Mouse (Mus musculus): ENCODE measurements around the gene Prdm16. TPM values are rescaled to one million over a fixed set of nuclear protein-coding genes. Genes with fewer than 3 reads are reported as not detected.

The Prdm16 gene
- polyA plus RNA-seq, 1 experiment: not detected

DNA sequence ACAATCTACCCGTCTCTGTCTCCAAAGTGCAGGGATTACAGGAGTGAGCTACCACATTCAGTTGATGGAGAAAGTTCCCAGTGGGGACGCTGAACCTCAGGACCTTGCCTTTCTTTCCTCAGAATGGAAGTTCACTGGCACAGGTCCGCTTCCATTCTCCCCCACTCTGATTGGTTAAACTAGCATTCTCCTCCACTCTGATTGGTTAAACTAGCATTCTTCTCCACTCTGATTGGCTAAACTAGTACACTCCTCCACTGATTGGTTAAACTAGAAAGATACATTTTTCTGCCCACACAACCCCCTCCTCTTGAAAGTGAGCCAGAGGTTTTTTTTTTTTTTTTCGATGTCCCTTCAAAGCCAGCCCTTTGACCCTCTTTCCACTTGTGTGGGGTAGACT is 97.9 kb downstream of the Prdm16 start:
- Histone ChIP-seq H3K79me2 (ENCODE audit: control insufficient read depth, insufficient read depth) (no peaks in the 10 kb centered on the region), H3K4me2 (ENCODE audit: low read depth) (no peak overlapping the region), H3K4me3 (no peak overlapping the region), H3K36me3 (ENCODE audit: control insufficient read depth, insufficient read depth) (no peaks in the 10 kb centered on the region), H3ac (ENCODE audit: control insufficient read depth, insufficient read length) (no peak overlapping the region), H3K27me3 (ENCODE audit: control insufficient read depth, insufficient read depth, insufficient read length) (no peaks in the 10 kb centered on the region)
- TF ChIP-seq E2F4 (IDR thresholded peaks at IDR 0.05; ENCODE audit: insufficient read depth): no peak
- TF ChIP-seq CEBPB (IDR thresholded peaks at IDR 0.05; ENCODE audit: insufficient read depth, poor library complexity, severe bottlenecking): no peak
- TF ChIP-seq POLR2A (IDR thresholded peaks at IDR 0.05; ENCODE audit: insufficient read length, low read depth): no peak
- TF ChIP-seq TCF12 (IDR thresholded peaks at IDR 0.05; ENCODE audit: insufficient read depth, poor library complexity, severe bottlenecking): no peak
- no peak for TF ChIP-seq SRF (IDR thresholded peaks at IDR 0.05; ENCODE audit: control insufficient read depth, insufficient read length, low read depth)
- no peak for TF ChIP-seq REST (IDR thresholded peaks at IDR 0.05; ENCODE audit: insufficient read depth, insufficient read length)
- TF ChIP-seq MYOG (IDR thresholded peaks at IDR 0.05; ENCODE audit: control insufficient read depth in 1 of 3, insufficient read depth in 1 of 3, insufficient read length in 2 of 3, low read depth in 2 of 3): no peak

DNA sequence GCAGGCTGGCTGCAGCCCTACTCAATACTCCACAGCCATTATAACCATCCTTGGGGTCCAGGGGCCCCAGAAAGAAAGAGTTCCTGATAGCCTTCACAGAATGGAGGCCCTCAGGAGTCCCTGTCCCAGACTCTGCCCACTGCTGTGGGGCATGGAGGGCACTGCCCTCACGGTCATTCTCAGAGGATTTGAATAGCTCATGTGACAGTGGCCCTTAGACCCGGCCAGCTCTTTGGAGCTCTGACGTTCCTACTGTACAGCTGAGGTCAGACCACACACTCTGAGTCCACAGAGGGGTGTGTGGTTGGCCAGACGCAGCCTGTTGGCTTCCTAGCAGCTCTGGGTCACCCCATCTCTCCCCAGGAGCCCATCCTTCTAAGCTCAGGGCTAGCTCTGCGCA is 100.6 kb downstream of the Prdm16 start:
- Histone ChIP-seq H3K4me3 (no peak overlapping the region), H3K36me3 (ENCODE audit: control insufficient read depth, insufficient read depth) (no peaks in the 10 kb centered on the region), H3K79me2 (ENCODE audit: control insufficient read depth, insufficient read depth) (no peaks in the 10 kb centered on the region), H3K4me2 (ENCODE audit: low read depth) (no peak overlapping the region), H3ac (ENCODE audit: control insufficient read depth, insufficient read length) (no peak overlapping the region), H3K27me3 (ENCODE audit: control insufficient read depth, insufficient read depth, insufficient read length) (no peaks in the 10 kb centered on the region)
- TF ChIP-seq MYOG (IDR thresholded peaks at IDR 0.05; ENCODE audit: control insufficient read depth in 1 of 3, insufficient read depth in 1 of 3, insufficient read length in 2 of 3, low read depth in 2 of 3) (no peak), MYOD1 (IDR thresholded peaks at IDR 0.05; ENCODE audit: control insufficient read depth in 1 of 3, insufficient read length in 2 of 3, low read depth in 2 of 3) (no peak), POLR2A (IDR thresholded peaks at IDR 0.05; ENCODE audit: insufficient read length, low read depth) (no peak), USF1 (IDR thresholded peaks at IDR 0.05; ENCODE audit: low read depth) (no peak), REST (IDR thresholded peaks at IDR 0.05; ENCODE audit: insufficient read depth, insufficient read length) (no peak), TCF3 (IDR thresholded peaks at IDR 0.05; ENCODE audit: insufficient read length, low read depth) (no peak), TCF12 (IDR thresholded peaks at IDR 0.05; ENCODE audit: insufficient read depth, poor library complexity, severe bottlenecking) (no peak), MAX (IDR thresholded peaks at IDR 0.05; ENCODE audit: low read depth) (no peak), CEBPB (IDR thresholded peaks at IDR 0.05; ENCODE audit: insufficient read depth, poor library complexity, severe bottlenecking) (no peak), POLR2AphosphoS2 (IDR thresholded peaks at IDR 0.05; ENCODE audit: insufficient read length, low read depth) (no peak), SRF (IDR thresholded peaks at IDR 0.05; ENCODE audit: control insufficient read depth, insufficient read length, low read depth) (no peak), E2F4 (IDR thresholded peaks at IDR 0.05; ENCODE audit: insufficient read depth) (no peak)

DNA sequence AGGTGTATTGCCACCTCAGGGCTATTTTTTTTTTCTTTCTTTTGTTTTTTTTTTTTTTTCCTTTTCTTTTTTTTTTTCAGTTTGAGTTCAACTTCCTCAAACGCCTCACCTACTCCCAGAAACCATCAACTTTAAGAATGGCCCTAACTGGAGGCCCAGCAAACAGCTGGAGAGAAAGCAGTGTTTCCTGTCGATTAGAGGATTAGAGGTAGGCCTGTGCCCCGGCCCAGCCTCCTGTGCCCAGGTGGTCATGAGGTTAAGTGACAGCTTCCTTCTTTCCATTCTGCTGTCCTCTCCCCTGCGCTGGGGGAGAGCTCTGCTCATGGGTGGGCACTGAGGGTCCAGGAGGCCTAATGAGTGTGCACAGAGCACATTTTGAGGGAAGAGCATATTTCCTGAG is 105.3 kb downstream of the Prdm16 start:
- H3K79me2 ChIP-seq (ENCODE audit: control insufficient read depth, insufficient read depth): no peaks in the 10 kb centered on the region
- TF ChIP-seq SRF (IDR thresholded peaks at IDR 0.05; ENCODE audit: control insufficient read depth, insufficient read length, low read depth) (no peak), MAX (IDR thresholded peaks at IDR 0.05; ENCODE audit: low read depth) (no peak), POLR2A (IDR thresholded peaks at IDR 0.05; ENCODE audit: insufficient read length, low read depth) (no peak), CEBPB (IDR thresholded peaks at IDR 0.05; ENCODE audit: insufficient read depth, poor library complexity, severe bottlenecking) (no peak)
- H3K4me3 ChIP-seq: no peak overlapping the region
- no peaks in the 10 kb centered on the region for H3K36me3 ChIP-seq (ENCODE audit: control insufficient read depth, insufficient read depth)
- H3K4me2 ChIP-seq (ENCODE audit: low read depth): no peak overlapping the region
- H3ac ChIP-seq (ENCODE audit: control insufficient read depth, insufficient read length): no peak overlapping the region
- no peaks in the 10 kb centered on the region for H3K27me3 ChIP-seq (ENCODE audit: control insufficient read depth, insufficient read depth, insufficient read length)

DNA sequence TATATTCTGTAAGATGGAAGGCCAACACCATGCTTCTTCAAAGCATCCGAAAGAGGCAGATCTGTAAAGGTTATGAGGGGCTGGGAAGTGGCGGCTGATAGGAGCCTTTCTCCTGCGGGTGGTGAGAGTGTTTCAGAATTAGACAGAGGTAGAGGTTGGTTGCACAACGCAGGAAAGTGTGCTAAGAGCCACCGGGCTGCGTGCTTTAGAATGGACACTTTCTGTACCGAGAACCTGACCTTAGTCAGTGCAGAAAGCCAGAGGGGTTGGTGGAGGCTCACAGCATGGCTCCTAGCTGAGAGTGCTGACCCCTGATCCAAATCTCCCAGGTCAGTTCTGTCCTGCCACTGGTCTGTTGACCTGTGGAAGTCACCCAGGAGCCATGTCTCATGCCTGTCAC is 106.3 kb downstream of the Prdm16 start:
- no peak for TF ChIP-seq MAX (IDR thresholded peaks at IDR 0.05; ENCODE audit: low read depth)
- Histone ChIP-seq H3ac (ENCODE audit: control insufficient read depth, insufficient read length) (no peak overlapping the region), H3K4me2 (ENCODE audit: low read depth) (no peak overlapping the region), H3K79me2 (ENCODE audit: control insufficient read depth, insufficient read depth) (no peaks in the 10 kb centered on the region), H3K36me3 (ENCODE audit: control insufficient read depth, insufficient read depth) (no peaks in the 10 kb centered on the region), H3K27me3 (ENCODE audit: control insufficient read depth, insufficient read depth, insufficient read length) (no peaks in the 10 kb centered on the region), H3K4me3 (no peak overlapping the region)

DNA sequence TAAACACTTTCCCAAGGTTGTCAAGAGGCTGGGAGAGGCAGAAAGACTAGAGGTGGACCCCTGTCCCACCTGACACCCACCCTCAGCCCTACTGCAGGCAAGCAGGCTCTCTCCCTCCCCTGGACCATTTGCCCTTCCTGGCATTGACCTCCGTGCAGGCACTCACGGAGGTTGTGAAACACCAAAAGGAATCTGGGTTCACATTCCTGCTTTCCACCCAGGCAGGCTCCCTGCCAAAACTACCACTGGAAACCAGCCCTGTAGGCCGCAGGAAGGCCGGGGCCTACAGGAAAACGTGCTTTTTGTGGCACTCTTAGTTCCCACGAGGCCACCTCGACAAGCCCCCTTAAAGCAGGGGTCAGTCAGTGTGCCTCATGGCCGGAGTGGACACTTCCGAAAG is 109.2 kb downstream of the Prdm16 start:
- H3K4me3 ChIP-seq: no peak overlapping the region
- no peaks in the 10 kb centered on the region for H3K27me3 ChIP-seq (ENCODE audit: control insufficient read depth, insufficient read depth, insufficient read length)
- no peak overlapping the region for H3K4me2 ChIP-seq (ENCODE audit: low read depth)
- H3K79me2 ChIP-seq (ENCODE audit: control insufficient read depth, insufficient read depth): no peaks in the 10 kb centered on the region
- no peak overlapping the region for H3ac ChIP-seq (ENCODE audit: control insufficient read depth, insufficient read length)
- no peaks in the 10 kb centered on the region for H3K36me3 ChIP-seq (ENCODE audit: control insufficient read depth, insufficient read depth)
- TF ChIP-seq POLR2AphosphoS2 (IDR thresholded peaks at IDR 0.05; ENCODE audit: insufficient read length, low read depth) (no peak), USF1 (IDR thresholded peaks at IDR 0.05; ENCODE audit: low read depth) (no peak), REST (IDR thresholded peaks at IDR 0.05; ENCODE audit: insufficient read depth, insufficient read length) (no peak), MYOD1 (IDR thresholded peaks at IDR 0.05; ENCODE audit: control insufficient read depth in 1 of 3, insufficient read length in 2 of 3, low read depth in 2 of 3) (no peak), POLR2A (IDR thresholded peaks at IDR 0.05; ENCODE audit: insufficient read length, low read depth) (no peak), TCF3 (IDR thresholded peaks at IDR 0.05; ENCODE audit: insufficient read length, low read depth) (no peak), E2F4 (IDR thresholded peaks at IDR 0.05; ENCODE audit: insufficient read depth) (no peak), SRF (IDR thresholded peaks at IDR 0.05; ENCODE audit: control insufficient read depth, insufficient read length, low read depth) (no peak), CEBPB (IDR thresholded peaks at IDR 0.05; ENCODE audit: insufficient read depth, poor library complexity, severe bottlenecking) (no peak), MYOG (IDR thresholded peaks at IDR 0.05; ENCODE audit: control insufficient read depth in 1 of 3, insufficient read depth in 1 of 3, insufficient read length in 2 of 3, low read depth in 2 of 3) (no peak), MAX (IDR thresholded peaks at IDR 0.05; ENCODE audit: low read depth) (no peak), TCF12 (IDR thresholded peaks at IDR 0.05; ENCODE audit: insufficient read depth, poor library complexity, severe bottlenecking) (no peak)

Data from myocyte (in vitro differentiated cells).